ENCODE assay signal across 8 mouse cellular contexts in the genomic region with DNA sequence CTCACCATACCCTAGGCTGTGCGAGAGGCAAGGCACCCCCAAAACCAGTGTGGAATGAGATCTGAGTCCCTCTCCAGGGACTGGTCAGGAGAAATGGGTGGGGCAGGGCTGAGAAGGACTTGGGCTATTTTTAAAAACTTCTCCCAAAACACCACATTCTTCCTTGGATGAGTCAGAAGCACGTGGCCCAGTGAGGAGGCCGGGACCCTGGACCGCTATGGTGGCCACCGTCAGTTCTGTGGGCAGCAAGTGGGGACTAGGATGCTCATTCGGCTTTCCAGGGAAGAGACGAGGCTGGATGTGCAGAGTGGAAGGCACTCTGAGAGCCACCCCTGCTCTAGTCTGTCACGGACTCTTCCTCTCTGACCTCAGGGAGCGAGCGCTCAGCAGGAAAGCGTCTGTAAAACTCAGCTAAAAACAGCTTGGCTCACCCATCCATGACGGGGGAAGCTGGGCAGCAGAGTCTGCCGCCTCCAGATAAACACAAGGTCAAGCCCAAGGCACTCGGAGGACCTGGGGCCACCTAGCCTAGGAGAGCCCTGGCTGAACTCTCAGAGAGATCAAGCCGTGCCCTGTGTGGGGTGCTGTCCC. TPM values are rescaled to one million over a fixed set of nuclear protein-coding genes. Genes with fewer than 3 reads are reported as not detected.
DNase-seq lines count a peak whose midpoint lies in the region; ATAC-seq lines count a peak whose summit lies in the region.

No protein-coding gene starts in this region.

- peaks cover 61% of the 10 kb centered on the region for H3K4me1 ChIP-seq in hindbrain, embryonic 13.5 days (replicated peaks)

- peaks cover 12% of the 10 kb centered on the region; the same call in 1 of the 2 replicates for H3K36me3 ChIP-seq in hindbrain, embryonic 13.5 days

- no peaks in the 10 kb centered on the region for H3K9me3 ChIP-seq in hindbrain, embryonic 13.5 days

- DNase-seq in cerebellum, adult 11-12 months: peak; percentile 41
- no peak for DNase-seq in cerebellum, adult 11 months
- peak; percentile 37 for DNase-seq in urinary bladder, adult 2 months (ENCODE audit: low spot score)
- DNase-seq in urinary bladder, postnatal 25 days (ENCODE audit: low spot score): no peak
- peak; percentile 39 to 54 for DNase-seq in lung, adult 18-20 months
- DNase-seq in thymus, postnatal 4 days: no peak
- no peak for DNase-seq in cerebellum, adult 9-11 months

- WGBS in hindbrain, embryonic 13.5 days: 41% methylated on average over 15 of the region's 15 CpGs

- ATAC-seq in hindbrain, embryonic 13.5 days (ENCODE audit: low FRiP score): no peak

- H3K27ac ChIP-seq in hindbrain, embryonic 13.5 days: peak overlapping the region; percentile 19

- no peak overlapping the region for H3K4me2 ChIP-seq in hindbrain, embryonic 13.5 days

- peak overlapping the region; percentile 21; the same call in 1 of the 2 replicates for H3K9ac ChIP-seq in hindbrain, embryonic 13.5 days

- no peaks in the 10 kb centered on the region for H3K27me3 ChIP-seq in hindbrain, embryonic 13.5 days

- H3K4me3 ChIP-seq in hindbrain, embryonic 13.5 days: no peak overlapping the region

RNA-seq across cellular contexts. Expression of gene Arhgef10l, which starts 35.1 kb away (rescaled TPM):
- polyA plus RNA-seq in urinary bladder, adult 2 months (2012; rRNA removed): 30.0 and 30.8 TPM in 2 replicates
- 23.2 and 23.8 TPM in 2 replicates for polyA plus RNA-seq in hindbrain, embryonic 13.5 days (2015; fragmentation: Nextera tagmentation; extraction: Ambion mirVana)

Comparison
In these comparisons a context has a peak if more than half of its experiments do, and no peak if none do; other contexts are left out.
1. DNase-seq: peak in cerebellum, adult 11-12 months (single experiment), urinary bladder, adult 2 months (single experiment) and lung, adult 18-20 months (2 of 2); none in cerebellum, adult 11 months (single experiment), urinary bladder, postnatal 25 days (single experiment), thymus, postnatal 4 days (single experiment) and cerebellum, adult 9-11 months (single experiment).